Mouse (Mus musculus) forebrain, postnatal 0 days (tissue): ENCODE results near the gene Hivep3. TPM values are rescaled to one million over a fixed set of nuclear protein-coding genes. Genes with fewer than 3 reads are reported as not detected.
A peak's percentile ranks its signal among the peaks of the same experiment; 100 is the strongest.

Source experiments
- ATAC-seq: fragments of 200-750 bp; cut with Nextera tagmentation; 2 replicates; pipeline ENCODE4 v1.8.0; 2017; ENCODE audit warnings: mild to moderate bottlenecking, moderate library complexity
- DNase-seq: peaks from one replicate; pipeline ENCODE4 v3.0.0-alpha.2; 2015
- H3K27ac ChIP-seq: fragments of 300-500 bp; sonication (generic); 2 replicates; pipeline ENCODE4 v1.5.1; 2014; ENCODE audit warnings: low read depth, mild to moderate bottlenecking, antibody characterized with exemption, low read length, moderate library complexity, mixed read lengths
- H3K27me3 ChIP-seq: fragments of 300-500 bp; sonication (generic); 2 replicates; pipeline ENCODE4 v1.6.1; 2014; ENCODE audit warnings: mild to moderate bottlenecking, low read length, mixed read lengths; ENCODE audit not compliant: insufficient read depth
- H3K36me3 ChIP-seq: fragments of 300-500 bp; sonication (generic); 2 replicates; pipeline ENCODE4 v1.6.1; 2014; ENCODE audit warnings: mild to moderate bottlenecking, moderate library complexity; ENCODE audit not compliant: insufficient read depth
- H3K4me1 ChIP-seq: fragments of 300-500 bp; sonication (generic); 2 replicates; pipeline ENCODE4 v1.6.1; 2014; ENCODE audit warnings: antibody characterized with exemption; ENCODE audit not compliant: insufficient read depth
- H3K4me2 ChIP-seq: fragments of 300-500 bp; sonication (generic); 2 replicates; pipeline ENCODE4 v1.6.1; 2014; ENCODE audit warnings: low read depth, mild to moderate bottlenecking, moderate library complexity
- H3K4me3 ChIP-seq: fragments of 300-500 bp; sonication (generic); 2 replicates; pipeline ENCODE4 v1.5.1; 2014; ENCODE audit warnings: low read depth, low read length, mixed read lengths
- H3K9ac ChIP-seq: fragments of 300-500 bp; sonication (generic); 2 replicates; pipeline ENCODE4 v1.6.1; 2014; ENCODE audit warnings: mild to moderate bottlenecking
- H3K9me3 ChIP-seq: fragments of 300-500 bp; sonication (generic); 2 replicates; pipeline ENCODE4 v1.6.1; 2016; ENCODE audit warnings: low read length
- CTCF ChIP-seq: sonication (generic); IDR thresholded peaks from 2 replicates; pipeline ENCODE4 v1.5.1; 2016; ENCODE audit warnings: antibody characterized with exemption, control low read depth, low read depth
- WGBS: fragments of 180-500 bp; shearing (Covaris S2); extraction: QIAGEN DNeasy Blood & Tissue Kit; methylation state at CpG from one replicate; pipeline ENCODE4 v1.1.7; 2014; 5-methylcytosine and 5-hydroxymethylcytosine counted together
- polyA plus RNA-seq: library from polyadenylated mRNA; unstranded; fragments of >200 nt; fragmentation: Nextera tagmentation; extraction: Ambion mirVana; gene quantifications from 2 replicates; pipeline ENCODE4 v1.2.1, GENCODE M21; 2015
- total RNA-seq: library from RNA; depleted of rRNA; stranded (reverse); fragments of >200 nt; gene quantifications from 2 replicates; pipeline ENCODE4 v1.2.3, GENCODE M21; 2014

Gene Hivep3
- total and polyA plus RNA-seq, 2 experiments from 2014 or later = 16.9 to 21.3 TPM

- Histone ChIP-seq H3K4me2 (no peak overlapping the region), H3K9ac (no peak overlapping the region), H3K9me3 (no peaks in the 10 kb centered on the region), H3K36me3 (no peaks in the 10 kb centered on the region), H3K27me3 (no peaks in the 10 kb centered on the region), H3K27ac (peak overlapping the region; percentile 71), H3K4me3 (no peak overlapping the region), H3K4me1 (peaks cover 13% of the 10 kb centered on the region)
- TF ChIP-seq CTCF = no peak
- DNase-seq (peak; percentile 23), ATAC-seq (no peak)
- WGBS = 90% methylated on average over 4 of the region's 4 CpGs
Observed at GRCm38 (mm10) chr4:120023221-120023840, 289.7 kb downstream of the Hivep3 start.

- Histone ChIP-seq H3K27me3 (no peaks in the 10 kb centered on the region), H3K9ac (no peak overlapping the region), H3K4me2 (no peak overlapping the region), H3K36me3 (no peaks in the 10 kb centered on the region), H3K4me1 (peaks cover 13% of the 10 kb centered on the region), H3K27ac (peak overlapping the region; percentile 71), H3K4me3 (no peak overlapping the region), H3K9me3 (no peaks in the 10 kb centered on the region)
- ATAC-seq (peak; percentile 92), DNase-seq (peak; percentile 82)
- WGBS = 27% methylated on average over 10 of the region's 10 CpGs
- peak; percentile 25; the same call in 1 of the 2 replicates for TF ChIP-seq CTCF
Observed at GRCm38 (mm10) chr4:120024071-120024470, 290.5 kb downstream of the Hivep3 start.

GRCm38 (mm10) chr4:120027671-120028070, 294.1 kb downstream of the Hivep3 start:
- Histone ChIP-seq H3K4me3 (no peak overlapping the region), H3K36me3 (no peaks in the 10 kb centered on the region), H3K9me3 (no peaks in the 10 kb centered on the region), H3K9ac (no peak overlapping the region), H3K4me2 (no peak overlapping the region), H3K4me1 (peaks cover 16% of the 10 kb centered on the region), H3K27me3 (no peaks in the 10 kb centered on the region), H3K27ac (no peak overlapping the region)
- no peak for ATAC-seq
- DNase-seq = no peak
- no peak for TF ChIP-seq CTCF
- 82% methylated on average over 1 of the region's 1 CpGs for WGBS

- no peak for TF ChIP-seq CTCF
- no peaks in the 10 kb centered on the region for H3K36me3 ChIP-seq
- 79% methylated on average over 1 of the region's 1 CpGs for WGBS
- ATAC-seq = no peak
- H3K9ac ChIP-seq = no peak overlapping the region
- no peak overlapping the region; the same call in 1 of the 2 replicates for H3K27ac ChIP-seq
- no peak overlapping the region for H3K4me2 ChIP-seq
- DNase-seq = no peak
- H3K4me3 ChIP-seq = no peak overlapping the region
- H3K27me3 ChIP-seq = no peaks in the 10 kb centered on the region
- peaks cover 12% of the 10 kb centered on the region; the same call in 1 of the 2 replicates for H3K4me1 ChIP-seq
- H3K9me3 ChIP-seq = no peaks in the 10 kb centered on the region
Observed at GRCm38 (mm10) chr4:120029937-120030336, 296.4 kb downstream of the Hivep3 start.

GRCm38 (mm10) chr4:120032320-120032983, 298.9 kb downstream of the Hivep3 start:
- Histone ChIP-seq H3K4me3 (peak overlapping the region; percentile 55), H3K27ac (peak overlapping the region; percentile 87), H3K27me3 (no peaks in the 10 kb centered on the region), H3K4me2 (peak overlapping the region; percentile 91), H3K36me3 (no peaks in the 10 kb centered on the region), H3K9ac (peak overlapping the region; percentile 76), H3K9me3 (no peaks in the 10 kb centered on the region), H3K4me1 (peaks cover 16% of the 10 kb centered on the region)
- WGBS = under 1% methylated on average over 63 of the region's 70 CpGs
- ATAC-seq (peak; percentile 88), DNase-seq (peak; percentile 71)
- no peak for TF ChIP-seq CTCF

- Histone ChIP-seq H3K9me3 (no peaks in the 10 kb centered on the region), H3K4me1 (peaks cover 16% of the 10 kb centered on the region), H3K27me3 (no peaks in the 10 kb centered on the region), H3K9ac (peak overlapping the region; percentile 76), H3K4me2 (peak overlapping the region; percentile 91), H3K27ac (peak overlapping the region; percentile 87), H3K36me3 (no peaks in the 10 kb centered on the region), H3K4me3 (peak overlapping the region; percentile 55)
- DNase-seq (peak; percentile 85), ATAC-seq (peak; percentile 87)
- no peak for TF ChIP-seq CTCF
- under 1% methylated on average over 38 of the region's 38 CpGs for WGBS
Observed at GRCm38 (mm10) chr4:120032984-120033355, 299.4 kb downstream of the Hivep3 start.

GRCm38 (mm10) chr4:120036294-120036693, 302.7 kb downstream of the Hivep3 start:
- peaks cover 16% of the 10 kb centered on the region for H3K4me1 ChIP-seq
- ATAC-seq = no peak
- no peak for DNase-seq
- no peak overlapping the region for H3K9ac ChIP-seq
- WGBS = 87% methylated on average over 4 of the region's 4 CpGs
- no peak overlapping the region for H3K27ac ChIP-seq
- H3K4me3 ChIP-seq = no peak overlapping the region
- H3K36me3 ChIP-seq = no peaks in the 10 kb centered on the region
- no peak for TF ChIP-seq CTCF
- no peaks in the 10 kb centered on the region for H3K9me3 ChIP-seq
- H3K27me3 ChIP-seq = no peaks in the 10 kb centered on the region
- H3K4me2 ChIP-seq = no peak overlapping the region
